Mouse (Mus musculus) liver, postnatal 0 days (tissue): Measurements from ENCODE around the gene Gpr135. TPM values are rescaled to one million over a fixed set of nuclear protein-coding genes. Genes with fewer than 3 reads are reported as not detected.

Source experiments
- ATAC-seq: fragments of 200-750 bp; cut with Nextera tagmentation; 2 replicates; pipeline ENCODE4 v1.8.0; 2017; ENCODE audit warnings: mild to moderate bottlenecking, moderate library complexity
- DNase-seq: peaks from one replicate; pipeline ENCODE4 v3.0.0-alpha.2; 2016
- H3K27ac ChIP-seq: fragments of 300-500 bp; sonication (generic); 2 replicates; pipeline ENCODE4 v1.5.1; 2014; ENCODE audit warnings: antibody characterized with exemption, moderate library complexity, mild to moderate bottlenecking, low read depth
- H3K27me3 ChIP-seq: fragments of 300-500 bp; sonication (generic); 2 replicates; pipeline ENCODE4 v1.6.1; 2014; ENCODE audit warnings: low read length, control low read depth, mixed read lengths; ENCODE audit not compliant: insufficient read depth
- H3K36me3 ChIP-seq: fragments of 300-500 bp; sonication (generic); replicated peaks from 2 replicates; pipeline ENCODE4 v1.6.1; 2014; ENCODE audit warnings: mild to moderate bottlenecking, control low read depth, low read length, moderate library complexity, mixed read lengths; ENCODE audit not compliant: insufficient read depth
- H3K4me1 ChIP-seq: fragments of 300-500 bp; sonication (generic); 2 replicates; pipeline ENCODE4 v1.6.1; 2014; ENCODE audit warnings: antibody characterized with exemption, mild to moderate bottlenecking, control low read depth; ENCODE audit not compliant: insufficient read depth
- H3K4me2 ChIP-seq: fragments of 300-500 bp; sonication (generic); 2 replicates; pipeline ENCODE4 v1.6.1; 2014; ENCODE audit warnings: low read depth, mild to moderate bottlenecking, low read length, moderate library complexity, mixed read lengths
- H3K4me3 ChIP-seq: fragments of 300-500 bp; sonication (generic); 2 replicates; pipeline ENCODE4 v1.5.1; 2014; ENCODE audit warnings: low read depth, low read length
- H3K9ac ChIP-seq: fragments of 300-500 bp; sonication (generic); replicated peaks from 2 replicates; pipeline ENCODE4 v1.6.1; 2014; ENCODE audit warnings: mild to moderate bottlenecking, moderate library complexity
- H3K9me3 ChIP-seq: fragments of 300-500 bp; sonication (generic); 2 replicates; pipeline ENCODE4 v1.6.1; 2016; ENCODE audit warnings: mild to moderate bottlenecking, control low read depth, low read length, mixed read lengths
- CTCF ChIP-seq: sonication (generic); IDR thresholded peaks from 2 replicates; pipeline ENCODE4 v1.5.1; 2016; ENCODE audit warnings: antibody characterized with exemption, low read depth
- EP300 ChIP-seq: IDR thresholded peaks from 2 replicates; pipeline ENCODE4 v1.6.1; 2016; ENCODE audit warnings: antibody characterized with exemption, low read depth, mild to moderate bottlenecking
- WGBS: fragments of 180-500 bp; shearing (Covaris S2); extraction: QIAGEN DNeasy Blood & Tissue Kit; methylation state at CpG from one replicate; pipeline ENCODE4 v1.1.7; 2014; ENCODE audit not compliant: insufficient replicate concordance; 5-methylcytosine and 5-hydroxymethylcytosine counted together
- polyA plus RNA-seq: library from polyadenylated mRNA; unstranded; fragments of >200 nt; fragmentation: Nextera tagmentation; extraction: Ambion mirVana; gene quantifications from 2 replicates; pipeline ENCODE4 v1.2.1, GENCODE M21; 2015

The Gpr135 gene
- polyA plus RNA-seq, 1 experiment from 2014 or later, result 0.60 TPM

DNA sequence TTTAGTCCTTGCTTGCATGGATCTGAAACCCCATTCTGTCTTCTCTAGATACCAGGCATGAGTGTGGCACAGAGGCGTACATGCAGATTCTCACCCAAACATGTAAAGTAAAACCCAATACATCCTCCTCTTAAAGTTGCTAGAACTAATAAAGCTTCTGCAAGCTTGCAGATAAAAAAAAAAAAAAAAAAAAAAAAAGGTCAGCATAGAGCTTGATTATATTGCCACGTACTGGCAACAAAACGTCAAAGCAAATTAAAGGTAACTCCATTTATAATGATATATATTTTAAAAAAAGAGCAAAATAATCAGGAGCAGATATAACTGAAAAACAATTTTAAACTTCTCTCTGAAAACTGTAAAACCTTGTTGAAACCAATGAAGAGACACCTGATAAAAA lies 29.7 kb downstream of the Gpr135 start:
- Histone ChIP-seq H3K36me3 (no peaks in the 10 kb centered on the region), H3K9ac (no peak overlapping the region), H3K4me2 (no peak overlapping the region), H3K9me3 (no peaks in the 10 kb centered on the region), H3K4me3 (no peak overlapping the region), H3K4me1 (0 out of 2 replicates have a peak, but pooled peaks cover 3% of the 10 kb centered on the region), H3K27me3 (no peaks in the 10 kb centered on the region), H3K27ac (no peak overlapping the region)
- ATAC-seq, result no peak
- no peak for DNase-seq
- no peak for TF ChIP-seq EP300
- no peak for TF ChIP-seq CTCF
- WGBS, result 68% methylated on average over 3 of the region's 3 CpGs

- H3K4me2 ChIP-seq, result no peak overlapping the region
- no peaks in the 10 kb centered on the region for H3K9me3 ChIP-seq
- TF ChIP-seq EP300, result no peak
- TF ChIP-seq CTCF, result no peak
- H3K4me1 ChIP-seq, result 0 out of 2 replicates have a peak, but pooled peaks cover 3% of the 10 kb centered on the region
- no peak for ATAC-seq
- H3K4me3 ChIP-seq, result no peak overlapping the region
- no peaks in the 10 kb centered on the region for H3K36me3 ChIP-seq
- H3K9ac ChIP-seq, result no peak overlapping the region
- no peaks in the 10 kb centered on the region for H3K27me3 ChIP-seq
- DNase-seq, result no peak
- WGBS, result 59% methylated on average over 8 of the region's 8 CpGs
- H3K27ac ChIP-seq, result no peak overlapping the region
These were observed 31.4 kb downstream of the Gpr135 start for GRCm38 (mm10) chr12:72039501-72039900.

DNA sequence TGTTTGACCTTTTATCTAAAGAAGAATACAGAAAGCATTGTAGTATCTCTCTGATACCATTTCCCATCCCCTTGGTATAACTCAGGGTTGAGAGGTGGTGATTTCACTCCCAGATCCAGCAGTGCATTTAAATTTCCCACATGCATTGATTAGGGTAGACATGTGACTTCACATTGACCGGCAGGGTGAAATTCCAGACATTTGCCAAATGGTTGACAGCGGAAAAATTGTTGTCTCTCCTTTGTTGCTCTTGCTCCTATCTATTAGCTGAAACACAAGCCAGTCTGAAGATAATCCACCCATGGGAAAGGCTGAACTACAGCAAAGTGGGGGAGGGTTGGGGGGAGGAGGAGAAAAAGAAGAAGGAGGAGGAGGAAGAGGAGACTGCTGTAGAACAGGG lies 32.1 kb downstream of the Gpr135 start:
- Histone ChIP-seq H3K36me3 (no peaks in the 10 kb centered on the region), H3K9me3 (no peaks in the 10 kb centered on the region), H3K4me3 (no peak overlapping the region), H3K27me3 (no peaks in the 10 kb centered on the region), H3K27ac (no peak overlapping the region), H3K4me2 (no peak overlapping the region), H3K4me1 (0 out of 2 replicates have a peak, but pooled peaks cover 3% of the 10 kb centered on the region), H3K9ac (no peak overlapping the region)
- 56% methylated on average over 2 of the region's 2 CpGs for WGBS
- TF ChIP-seq EP300, result no peak
- no peak for TF ChIP-seq CTCF
- no peak for DNase-seq
- ATAC-seq, result no peak

DNA sequence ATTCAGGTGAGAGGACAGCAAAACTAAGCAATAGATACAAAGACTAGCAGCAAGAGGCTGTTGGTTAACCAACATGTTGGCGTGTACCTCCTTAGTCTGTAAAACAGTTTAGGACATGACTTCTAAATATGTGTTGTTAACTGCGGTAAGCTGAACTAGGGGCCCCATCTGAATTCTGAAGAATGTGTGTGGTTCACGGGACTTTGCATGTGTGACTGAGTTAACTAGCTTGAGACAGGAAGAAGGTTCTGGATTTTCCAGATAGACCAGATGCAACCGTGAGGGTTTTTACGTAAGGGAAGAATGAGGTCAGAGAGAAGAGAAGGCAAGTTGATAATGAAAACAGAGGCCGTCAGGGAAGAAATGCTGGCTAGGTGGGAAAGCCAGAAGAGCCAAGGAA lies 33.9 kb downstream of the Gpr135 start:
- 0 out of 2 replicates have a peak, but pooled peaks cover 3% of the 10 kb centered on the region for H3K4me1 ChIP-seq
- DNase-seq, result no peak
- no peak overlapping the region for H3K9ac ChIP-seq
- H3K9me3 ChIP-seq, result no peaks in the 10 kb centered on the region
- H3K36me3 ChIP-seq, result no peaks in the 10 kb centered on the region
- no peak for ATAC-seq
- no peak for TF ChIP-seq EP300
- H3K27me3 ChIP-seq, result no peaks in the 10 kb centered on the region
- no peak overlapping the region for H3K4me2 ChIP-seq
- 76% methylated on average over 6 of the region's 6 CpGs for WGBS
- no peak overlapping the region for H3K4me3 ChIP-seq
- H3K27ac ChIP-seq, result no peak overlapping the region

GRCm38 (mm10) chr12:72036097-72036661 lies 34.7 kb downstream of the Gpr135 start:
- Histone ChIP-seq H3K9me3 (no peaks in the 10 kb centered on the region), H3K27me3 (no peaks in the 10 kb centered on the region), H3K9ac (no peak overlapping the region), H3K27ac (no peak overlapping the region), H3K4me1 (0 out of 2 replicates have a peak, but pooled peaks cover 3% of the 10 kb centered on the region), H3K36me3 (no peaks in the 10 kb centered on the region), H3K4me2 (no peak overlapping the region), H3K4me3 (no peak overlapping the region)
- 55% methylated on average over 9 of the region's 9 CpGs for whole genome bisulfite sequencing
- TF ChIP-seq EP300, result no peak
- DNase-seq, result no peak
- no peak for ATAC-seq

GRCm38 (mm10) chr12:72031794-72032193 lies 39.1 kb downstream of the Gpr135 start:
- no peak for ATAC-seq
- H3K4me1 ChIP-seq, result no peaks in the 10 kb centered on the region
- H3K4me3 ChIP-seq, result no peak overlapping the region
- H3K4me2 ChIP-seq, result no peak overlapping the region
- no peak for TF ChIP-seq CTCF
- 86% methylated on average over 6 of the region's 6 CpGs for WGBS
- no peak overlapping the region for H3K27ac ChIP-seq
- no peak overlapping the region for H3K9ac ChIP-seq
- no peaks in the 10 kb centered on the region for H3K9me3 ChIP-seq
- H3K36me3 ChIP-seq, result no peaks in the 10 kb centered on the region
- H3K27me3 ChIP-seq, result no peaks in the 10 kb centered on the region
- no peak for DNase-seq

- no peak overlapping the region for H3K4me3 ChIP-seq
- H3K27ac ChIP-seq, result no peak overlapping the region
- H3K4me1 ChIP-seq, result no peaks in the 10 kb centered on the region
- 82% methylated on average over 5 of the region's 5 CpGs for WGBS
- H3K4me2 ChIP-seq, result no peak overlapping the region
- H3K27me3 ChIP-seq, result no peaks in the 10 kb centered on the region
- H3K9me3 ChIP-seq, result no peaks in the 10 kb centered on the region
- H3K9ac ChIP-seq, result no peak overlapping the region
- no peaks in the 10 kb centered on the region for H3K36me3 ChIP-seq
- no peak for DNase-seq
- no peak for TF ChIP-seq EP300
- TF ChIP-seq CTCF, result no peak
- ATAC-seq, result no peak
These were observed 39.8 kb downstream of the Gpr135 start for GRCm38 (mm10) chr12:72031171-72031570.
